Mouse (Mus musculus) C2C12 (cell line): ENCODE data around the gene Abcc5.

Source experiments
- CEBPB ChIP-seq: IDR thresholded peaks from one replicate; pipeline ENCODE4 v1.6.1; 2011; ENCODE audit warnings: low read depth, mild to moderate bottlenecking, control low read depth, moderate library complexity
- CTCF ChIP-seq: IDR thresholded peaks from one replicate; pipeline ENCODE4 v1.5.1; 2011; ENCODE audit not compliant: control insufficient read depth, insufficient read depth, insufficient read length
- MAX ChIP-seq: IDR thresholded peaks from one replicate; pipeline ENCODE4 v1.6.1; 2011; ENCODE audit warnings: mild to moderate bottlenecking, control low read depth
- MYOD1 ChIP-seq: IDR thresholded peaks from one replicate; pipeline ENCODE4 v1.6.1; 2011; ENCODE audit warnings: low read depth; ENCODE audit not compliant: control insufficient read depth, insufficient read length
- MYOG ChIP-seq: IDR thresholded peaks from one replicate; pipeline ENCODE4 v1.6.1; 2011; ENCODE audit not compliant: control insufficient read depth, insufficient read length; ENCODE audit errors: extremely low read depth
- USF1 ChIP-seq: IDR thresholded peaks from one replicate; pipeline ENCODE4 v1.6.1; 2011; ENCODE audit warnings: low read depth, mild to moderate bottlenecking, control low read depth, moderate library complexity

DNA sequence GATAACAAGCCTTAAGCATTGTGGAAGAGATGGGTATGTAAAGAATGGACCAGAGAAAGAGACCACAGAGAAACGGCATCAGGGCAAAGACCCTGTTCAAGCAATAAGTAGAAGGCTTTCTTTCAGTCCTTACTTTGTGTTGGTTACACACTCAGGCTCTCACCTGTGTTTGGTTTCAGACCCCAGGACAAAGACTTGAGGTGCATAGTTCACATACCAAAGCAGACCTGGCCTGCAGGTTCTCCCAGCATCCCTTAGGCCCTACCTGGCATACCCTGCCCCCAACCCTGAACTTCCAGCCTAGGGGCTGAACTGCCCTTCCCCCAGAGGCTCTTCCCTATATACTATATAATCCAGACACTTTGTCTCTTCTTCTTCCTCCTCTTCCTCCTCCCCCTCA, 49.1 kb upstream of the Abcc5 start:
- TF ChIP-seq CTCF (no peak), MAX (no peak), CEBPB (no peak), MYOD1 (no peak), MYOG (no peak), USF1 (no peak)
